Mouse (Mus musculus) CH12.LX (cell line): Measurements from ENCODE around the gene Ceacam2.
"Not testable (repeated sequence)": the region's sequence is repeated elsewhere in the genome, so short reads cannot be mapped to it uniquely, and the experiment has no call there.

ENCODE experiments used
- BHLHE40 ChIP-seq: IDR thresholded peaks from 2 replicates; pipeline ENCODE4 v1.6.1; 2011; ENCODE audit warnings: mild to moderate bottlenecking, low read depth, low read length, improper control_type of control experiment
- CTCF ChIP-seq, 2 experiments: IDR thresholded peaks in 1 of 2; conservative IDR thresholded peaks in 1 of 2; 2 replicates each; pipeline ENCODE4 v1.5.1; 2011 to 2012; ENCODE audit warnings: low read depth in 2 of 2, low read length in 2 of 2, improper control_type of control experiment in 1 of 2, inconsistent platforms in 1 of 2, mild to moderate bottlenecking in 1 of 2, moderate library complexity in 1 of 2
- EP300 ChIP-seq: IDR thresholded peaks from 2 replicates; pipeline ENCODE4 v1.6.1; 2011; ENCODE audit warnings: low read length, improper control_type of control experiment
- USF1 ChIP-seq: IDR thresholded peaks from 2 replicates; pipeline ENCODE4 v1.6.1; 2014; ENCODE audit warnings: low read depth, mild to moderate bottlenecking, inconsistent platforms, low read length, improper control_type of control experiment

DNA sequence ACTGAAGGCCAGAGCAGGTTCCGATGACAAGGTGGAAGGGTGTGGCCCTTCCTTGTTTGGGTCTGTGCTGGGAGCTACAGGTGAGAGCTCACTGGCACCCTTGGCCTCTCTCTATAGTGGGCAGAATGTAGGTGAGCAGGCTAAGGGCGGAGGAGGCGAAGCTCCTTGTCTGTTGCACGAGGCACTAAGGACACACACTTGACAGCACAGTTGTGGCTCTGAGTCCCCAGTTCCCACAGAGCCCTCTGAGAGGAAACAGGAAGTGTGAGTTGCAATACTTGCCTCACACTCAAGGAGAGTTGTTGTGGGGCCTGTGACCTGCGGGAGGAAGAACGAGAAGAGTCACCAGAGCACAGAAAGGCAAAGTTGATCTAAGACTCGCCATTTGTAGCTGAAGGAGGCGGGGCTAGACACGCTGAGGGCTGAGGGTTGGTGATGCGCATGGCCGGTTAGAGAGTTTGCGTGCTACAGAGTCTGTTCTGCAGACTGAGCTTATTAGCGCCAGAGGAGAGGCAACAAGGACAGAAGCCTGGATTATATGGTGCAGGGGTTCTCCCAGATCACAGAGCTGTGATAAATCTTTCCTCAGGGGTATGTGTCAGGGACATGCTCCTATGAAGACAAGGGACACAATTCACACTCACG lies 37.3 kb upstream of the Ceacam2 start:
- TF ChIP-seq BHLHE40; EP300; CTCF (conservative IDR thresholded peaks at IDR 0.05 in 1 of 2, IDR thresholded peaks at IDR 0.05 in 1 of 2; ENCODE audit: low read depth in 2 of 2, low read length in 2 of 2); USF1: not testable (repeated sequence)
